Mouse (Mus musculus): ENCODE results near the gene Slk.

GRCm38 (mm10) chr19:47559145-47559544 lies 20.3 kb upstream of the Slk start:
- no peak for TF ChIP-seq MAZ (IDR thresholded peaks at IDR 0.05; ENCODE audit: low read depth, low read length)
- no peak for TF ChIP-seq ZMIZ1 (IDR thresholded peaks at IDR 0.05; ENCODE audit: low read depth, low read length)
- no peak for TF ChIP-seq USF1 (IDR thresholded peaks at IDR 0.05; ENCODE audit: low read depth, low read length)
- no peak for TF ChIP-seq NRF1 (IDR thresholded peaks at IDR 0.05; ENCODE audit: low read depth, low read length)
- no peak for TF ChIP-seq EP300 (IDR thresholded peaks at IDR 0.05; ENCODE audit: low read length)
- no peak for TF ChIP-seq BHLHE40 (IDR thresholded peaks at IDR 0.05; ENCODE audit: low read depth, low read length)
- no peak for TF ChIP-seq UBTF (IDR thresholded peaks at IDR 0.05; ENCODE audit: low read depth, low read length)
- TF ChIP-seq POLR2A (IDR thresholded peaks at IDR 0.05; ENCODE audit: low read depth, low read length) = no peak
- TF ChIP-seq CTCF (conservative IDR thresholded peaks at IDR 0.05 in 1 of 2, IDR thresholded peaks at IDR 0.05 in 1 of 2; ENCODE audit: low read depth in 2 of 2, low read length in 2 of 2) = no peak

Data from CH12.LX (cell line).